Mouse (Mus musculus) testis, adult 2 months (tissue): ENCODE data around the gene Adamts9.

Experiments
- CTCF ChIP-seq: fragments of 200-500 bp; IDR thresholded peaks from 2 replicates; pipeline ENCODE4 v1.5.1; 2012; ENCODE audit warnings: low read depth, mild to moderate bottlenecking, inconsistent platforms, low read length, moderate library complexity; ENCODE audit not compliant: control insufficient read depth, insufficient read depth, insufficient replicate concordance
- POLR2A ChIP-seq: fragments of 200-500 bp; IDR thresholded peaks from 2 replicates; pipeline ENCODE4 v1.6.1; 2012; ENCODE audit warnings: low read depth, mild to moderate bottlenecking, inconsistent platforms, low read length, moderate library complexity; ENCODE audit not compliant: control insufficient read depth

GRCm38 (mm10) chr6:92973340-92973739, 30.0 kb upstream of the Adamts9 start:
- TF ChIP-seq CTCF (no peak), POLR2A (no peak)
